Mouse (Mus musculus) spleen, adult 18-20 months (tissue): ENCODE results near the gene Gnl1.
"Not testable (repeated sequence)": the region's sequence is repeated elsewhere in the genome, so short reads cannot be mapped to it uniquely, and the experiment has no call there.

Experiments
- DNase-seq, 2 experiments: peaks; one replicate each; pipeline ENCODE4 v3.0.0; 2022; ENCODE audit warnings: mixed read lengths in 2 of 2

Gnl1 gene

GRCm38 (mm10) chr17:36027663-36028062 lies 48.0 kb downstream of the Gnl1 start:
- no peak for DNase-seq

- no peak for DNase-seq
Observed at GRCm38 (mm10) chr17:36028879-36029619, 49.4 kb downstream of the Gnl1 start.

- not testable (repeated sequence) for DNase-seq
Observed at GRCm38 (mm10) chr17:36030046-36030702, 50.5 kb downstream of the Gnl1 start.

GRCm38 (mm10) chr17:36030703-36031582 lies 51.3 kb downstream of the Gnl1 start:
- DNase-seq: not testable (repeated sequence)

GRCm38 (mm10) chr17:36031583-36032331 lies 52.1 kb downstream of the Gnl1 start:
- peak; percentile 59 to 66 for DNase-seq

- DNase-seq: peak; percentile 63 to 67
Observed at GRCm38 (mm10) chr17:36032351-36032875, 52.8 kb downstream of the Gnl1 start, which contains the start of gene H2-T23. H2-T23 (minus strand) TSS chr17:36032855.

- DNase-seq: not testable (repeated sequence)
Observed at GRCm38 (mm10) chr17:36034524-36034923, 54.9 kb downstream of the Gnl1 start.

- peak; percentile 49 to 63 for DNase-seq
Observed at GRCm38 (mm10) chr17:36035010-36035638, 55.5 kb downstream of the Gnl1 start.

GRCm38 (mm10) chr17:36036126-36036525 lies 56.5 kb downstream of the Gnl1 start:
- not testable (repeated sequence) for DNase-seq
